Mouse (Mus musculus): ENCODE measurements at regions not wholly inside any gene's neighbourhood (a gene's known extent, or its start where the extent isn't known, plus 50 kb on each side); places are given as distances from the start of the nearest gene placed in this dataset.

DNA sequence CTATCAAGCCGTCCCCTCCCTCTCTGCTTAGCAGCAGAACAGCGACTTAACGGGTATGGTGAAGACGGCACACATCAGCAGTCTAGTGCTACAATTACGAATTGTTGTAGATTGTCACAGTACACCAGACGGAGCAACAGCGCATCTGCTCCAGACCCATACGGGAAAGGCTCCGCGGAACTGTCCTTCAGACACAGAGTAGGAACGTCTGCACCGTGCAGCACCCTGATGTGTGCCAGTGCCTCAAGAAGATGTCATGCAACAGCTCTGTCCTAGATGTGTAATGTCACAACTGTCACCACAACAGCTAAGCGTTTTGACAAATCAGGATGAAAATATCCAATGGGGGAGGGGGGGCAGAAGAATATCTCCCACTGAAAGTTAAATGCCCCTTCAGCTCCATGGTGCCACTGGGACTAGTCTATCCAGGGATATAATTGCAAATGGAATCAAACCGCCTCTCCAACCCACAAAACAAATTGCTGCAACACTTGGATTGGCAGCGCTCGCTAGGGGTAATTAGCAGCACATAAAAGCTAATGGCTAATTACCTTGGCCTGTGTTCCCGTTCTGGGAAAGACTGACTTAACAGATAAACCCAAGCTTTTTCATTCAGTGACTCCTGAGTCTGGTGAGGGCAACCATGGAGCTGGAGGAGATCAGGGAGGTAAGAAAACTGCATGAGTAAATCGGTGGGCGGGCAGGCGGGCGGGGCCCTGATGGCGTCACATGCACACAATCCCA, 472.6 kb downstream of the Zfp704 start:
- TF ChIP-seq MAX (IDR thresholded peaks at IDR 0.05), result no peak
- no peak for TF ChIP-seq CTCF (IDR thresholded peaks at IDR 0.05; ENCODE audit: control insufficient read depth, insufficient read depth, insufficient read length)
- no peak for TF ChIP-seq FOSL1 (IDR thresholded peaks at IDR 0.05; ENCODE audit: insufficient read depth, low read length, poor library complexity, severe bottlenecking)
- no peak for TF ChIP-seq CEBPB (IDR thresholded peaks at IDR 0.05; ENCODE audit: low read depth)
- no peak for TF ChIP-seq MYOG (IDR thresholded peaks at IDR 0.05; ENCODE audit: control insufficient read depth, extremely low read depth, insufficient read length)
- no peak for TF ChIP-seq USF1 (IDR thresholded peaks at IDR 0.05; ENCODE audit: low read depth)

All from C2C12 (cell line).